Mouse (Mus musculus) ovary, adult 18-20 months (tissue): ENCODE data around the gene Lrmp.

Experiments
- DNase-seq: peaks from one replicate; pipeline ENCODE4 v3.0.0; 2022; ENCODE audit warnings: low spot score, mixed read lengths

Lrmp gene

GRCm38 (mm10) chr6:145136831-145137230 is 21.4 kb downstream of the Lrmp start:
- no peak for DNase-seq

- DNase-seq: no peak
Observed at GRCm38 (mm10) chr6:145139236-145139635, 23.8 kb downstream of the Lrmp start.

- DNase-seq: no peak
Observed at GRCm38 (mm10) chr6:145139776-145140475, 24.5 kb downstream of the Lrmp start.

GRCm38 (mm10) chr6:145140706-145141105 is 25.3 kb downstream of the Lrmp start:
- no peak for DNase-seq

GRCm38 (mm10) chr6:145141827-145142226 is 26.4 kb downstream of the Lrmp start:
- DNase-seq: no peak

GRCm38 (mm10) chr6:145145173-145145572 is 29.7 kb downstream of the Lrmp start:
- no peak for DNase-seq

- DNase-seq: no peak
Observed at GRCm38 (mm10) chr6:145147716-145148115, 32.3 kb downstream of the Lrmp start.

- no peak for DNase-seq
Observed at GRCm38 (mm10) chr6:145149054-145149453, 33.6 kb downstream of the Lrmp start.

- DNase-seq: no peak
Observed at GRCm38 (mm10) chr6:145158619-145159018, 43.2 kb downstream of the Lrmp start.

- no peak for DNase-seq
Observed at GRCm38 (mm10) chr6:145160581-145160980, 45.1 kb downstream of the Lrmp start.

GRCm38 (mm10) chr6:145171892-145172606 is 56.6 kb downstream of the Lrmp start:
- no peak for DNase-seq

- DNase-seq: peak; percentile 88
Observed at GRCm38 (mm10) chr6:145173781-145174191, 58.3 kb downstream of the Lrmp start.

GRCm38 (mm10) chr6:145175571-145175981 is 60.1 kb downstream of the Lrmp start:
- peak; percentile 58 for DNase-seq

- DNase-seq: no peak
Observed at GRCm38 (mm10) chr6:145176474-145176873, 61.0 kb downstream of the Lrmp start.

- no peak for DNase-seq
Observed at GRCm38 (mm10) chr6:145179665-145180064, 64.2 kb downstream of the Lrmp start.

GRCm38 (mm10) chr6:145182044-145182443 is 66.6 kb downstream of the Lrmp start:
- DNase-seq: peak; percentile 85

GRCm38 (mm10) chr6:145186096-145186495 is 70.6 kb downstream of the Lrmp start:
- no peak for DNase-seq

GRCm38 (mm10) chr6:145187093-145188088 is 71.9 kb downstream of the Lrmp start:
- DNase-seq: no peak

GRCm38 (mm10) chr6:145193038-145193437 is 77.6 kb downstream of the Lrmp start:
- no peak for DNase-seq

GRCm38 (mm10) chr6:145193446-145193845 is 78.0 kb downstream of the Lrmp start:
- no peak for DNase-seq

GRCm38 (mm10) chr6:145197949-145198686 is 82.7 kb downstream of the Lrmp start:
- DNase-seq: no peak
